Mouse (Mus musculus): Measurements from ENCODE around the gene H2-DMb1.

- TF ChIP-seq CTCF (IDR thresholded peaks at IDR 0.05; ENCODE audit: low read depth), result no peak
- TF ChIP-seq EP300 (optimal IDR thresholded peaks at IDR 0.05), result no peak
Observed at GRCm38 (mm10) chr17:34179913-34180859, 27.3 kb downstream of the H2-DMb1 start.

Measured in stomach, postnatal 0 days (tissue).